Mouse (Mus musculus): ENCODE data around the gene Pla2g3. TPM values are rescaled to one million over a fixed set of nuclear protein-coding genes. Genes with fewer than 3 reads are reported as not detected.

The Pla2g3 gene
- polyA plus RNA-seq, 1 experiment from 2014 or later = 1.6 TPM

DNA sequence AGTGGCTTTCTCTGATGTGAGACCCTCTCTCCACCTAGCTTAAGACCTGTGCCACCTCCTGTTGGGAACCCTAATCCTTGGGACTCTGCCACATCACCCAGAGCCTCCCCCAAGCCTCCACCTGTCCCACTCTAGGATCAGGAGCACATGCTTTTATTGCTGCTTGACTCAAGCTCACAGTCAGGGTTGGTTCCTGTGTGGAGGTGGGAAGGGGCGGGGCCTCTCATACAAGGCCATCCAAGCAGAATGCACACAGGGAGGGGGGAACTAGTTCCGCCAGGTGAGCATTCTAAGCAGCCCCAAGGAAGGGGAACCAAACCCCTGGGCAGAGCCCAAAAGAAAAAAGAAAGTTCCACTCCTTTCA is 29.0 kb upstream of the Pla2g3 start:
- H3K4me1 ChIP-seq = no peaks in the 10 kb centered on the region
- H3K27ac ChIP-seq (replicated peaks) = no peak overlapping the region
- no peak for DNase-seq (ENCODE audit: low spot score)
- no peak overlapping the region for H3K4me3 ChIP-seq
- WGBS = 73% methylated on average over 2 of the region's 2 CpGs
- peaks cover 28% of the 10 kb centered on the region for H3K36me3 ChIP-seq (replicated peaks)
- no peaks in the 10 kb centered on the region for H3K9me3 ChIP-seq
- no peaks in the 10 kb centered on the region for H3K27me3 ChIP-seq (replicated peaks; ENCODE audit: low read depth, poor library complexity, severe bottlenecking)

DNA sequence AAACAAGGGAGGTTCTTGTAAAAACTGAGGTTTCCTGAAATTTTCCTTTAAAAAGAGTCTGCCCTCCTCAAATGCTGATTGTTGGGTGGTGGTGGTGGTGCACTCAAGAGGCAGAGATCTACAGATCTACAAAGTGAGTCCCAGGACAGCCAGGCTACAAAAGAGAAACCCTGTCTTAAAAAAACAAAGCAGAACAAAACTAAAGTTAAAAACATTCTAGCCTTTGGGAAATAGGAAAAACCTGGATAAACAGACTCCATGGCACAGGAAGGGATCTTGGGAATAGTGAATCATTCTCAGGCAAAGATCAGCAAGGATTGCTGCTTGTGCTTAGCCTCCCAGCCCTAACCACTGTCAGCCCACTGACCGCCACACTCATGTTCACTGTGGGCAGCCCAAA is 25.2 kb upstream of the Pla2g3 start:
- Histone ChIP-seq H3K27me3 (replicated peaks; ENCODE audit: low read depth, poor library complexity, severe bottlenecking) (no peaks in the 10 kb centered on the region), H3K4me3 (no peak overlapping the region), H3K4me1 (no peaks in the 10 kb centered on the region), H3K9me3 (no peaks in the 10 kb centered on the region), H3K36me3 (replicated peaks) (no peaks in the 10 kb centered on the region), H3K27ac (replicated peaks) (no peak overlapping the region)
- no peak for DNase-seq (ENCODE audit: low spot score)
- 84% methylated on average over 1 of the region's 1 CpGs for WGBS

DNA sequence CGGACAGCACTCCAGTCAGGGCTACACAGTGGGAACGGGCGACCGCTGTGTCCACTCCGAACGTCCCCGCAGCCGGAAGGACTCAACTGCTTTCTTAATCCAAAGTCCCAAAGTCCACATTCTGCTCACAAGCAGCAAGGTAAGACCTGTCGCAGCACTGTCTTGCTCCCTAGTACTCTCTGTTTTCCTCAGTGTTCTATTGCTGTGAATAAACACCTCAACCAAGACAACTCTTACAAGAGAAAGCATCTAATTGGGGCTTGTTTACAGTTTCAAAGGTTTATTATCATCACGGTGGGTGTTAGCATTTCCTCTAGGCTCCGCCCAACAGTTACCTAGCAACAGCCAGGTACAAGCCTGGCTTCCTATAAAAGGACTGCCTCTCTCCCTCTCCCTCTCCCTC is 16.6 kb upstream of the Pla2g3 start:
- no peaks in the 10 kb centered on the region for H3K36me3 ChIP-seq (replicated peaks)
- H3K27me3 ChIP-seq (replicated peaks; ENCODE audit: low read depth, poor library complexity, severe bottlenecking) = peaks cover 8% of the 10 kb centered on the region; the same call in 1 of the 2 replicates
- H3K4me3 ChIP-seq = no peak overlapping the region
- no peak for DNase-seq (ENCODE audit: low spot score)
- no peak overlapping the region for H3K27ac ChIP-seq (replicated peaks)
- WGBS = 24% methylated on average over 11 of the region's 11 CpGs
- H3K4me1 ChIP-seq = no peaks in the 10 kb centered on the region
- no peaks in the 10 kb centered on the region for H3K9me3 ChIP-seq

DNA sequence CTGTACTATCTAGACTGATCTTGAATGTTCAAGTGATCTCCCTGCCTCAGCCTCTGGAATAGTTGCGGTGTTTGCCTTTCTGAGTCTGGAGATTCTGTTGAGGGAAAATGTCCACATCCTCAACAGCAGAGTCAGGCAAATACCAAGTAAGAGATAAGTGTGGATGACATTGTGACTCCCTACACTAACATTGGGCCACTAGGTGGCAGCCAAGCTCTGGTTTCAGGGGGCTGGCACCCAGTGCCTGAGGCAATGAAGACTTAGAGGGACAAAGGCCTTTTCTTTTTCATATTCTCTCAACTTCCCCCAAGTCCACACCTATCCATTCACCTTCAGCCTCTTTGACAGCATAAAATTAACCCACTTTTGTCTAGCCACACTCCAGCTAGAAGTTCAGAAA is 15.6 kb upstream of the Pla2g3 start:
- peak; percentile 84 for DNase-seq (ENCODE audit: low spot score)
- Histone ChIP-seq H3K9me3 (no peaks in the 10 kb centered on the region), H3K27me3 (replicated peaks; ENCODE audit: low read depth, poor library complexity, severe bottlenecking) (peaks cover 8% of the 10 kb centered on the region; the same call in 1 of the 2 replicates), H3K4me3 (no peak overlapping the region), H3K27ac (replicated peaks) (no peak overlapping the region), H3K36me3 (replicated peaks) (no peaks in the 10 kb centered on the region), H3K4me1 (no peaks in the 10 kb centered on the region)
- WGBS = 22% methylated on average over 1 of the region's 1 CpGs

DNA sequence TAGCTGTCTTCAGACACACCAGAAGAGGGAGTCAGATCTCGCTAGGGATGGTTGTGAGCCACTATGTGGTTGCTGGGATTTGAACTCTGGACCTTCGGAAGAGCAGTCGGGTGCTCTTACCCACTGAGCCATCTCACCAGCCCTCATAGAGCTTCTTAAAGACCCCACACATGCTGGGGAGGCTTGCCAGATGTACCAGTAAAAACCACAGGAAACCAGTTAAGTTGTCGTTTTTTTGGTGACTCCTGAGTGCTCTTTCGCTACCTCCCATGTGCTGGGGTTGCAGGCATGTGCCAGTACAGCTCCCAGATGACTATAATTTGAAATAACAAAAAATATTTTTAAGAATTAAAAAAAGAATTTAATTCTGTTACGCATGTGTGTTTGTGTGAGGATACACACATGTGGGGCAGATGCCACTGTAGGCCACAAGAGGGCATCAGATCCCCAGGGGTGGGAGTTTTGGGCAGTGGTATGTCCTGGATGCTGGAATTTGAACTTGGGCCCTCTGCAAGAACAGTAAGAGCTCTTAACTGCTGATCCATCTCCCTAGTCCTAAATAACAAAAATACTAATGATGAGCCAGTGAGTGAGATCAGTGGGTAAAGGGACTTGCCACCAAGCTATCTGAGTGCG is 13.5 kb upstream of the Pla2g3 start:
- no peak for DNase-seq (ENCODE audit: low spot score)
- no peaks in the 10 kb centered on the region for H3K9me3 ChIP-seq
- WGBS = 88% methylated on average over 7 of the region's 7 CpGs
- H3K4me1 ChIP-seq = no peaks in the 10 kb centered on the region
- H3K4me3 ChIP-seq = no peak overlapping the region
- peaks cover 8% of the 10 kb centered on the region; the same call in 1 of the 2 replicates for H3K27me3 ChIP-seq (replicated peaks; ENCODE audit: low read depth, poor library complexity, severe bottlenecking)
- no peaks in the 10 kb centered on the region for H3K36me3 ChIP-seq (replicated peaks)
- H3K27ac ChIP-seq (replicated peaks) = no peak overlapping the region

DNA sequence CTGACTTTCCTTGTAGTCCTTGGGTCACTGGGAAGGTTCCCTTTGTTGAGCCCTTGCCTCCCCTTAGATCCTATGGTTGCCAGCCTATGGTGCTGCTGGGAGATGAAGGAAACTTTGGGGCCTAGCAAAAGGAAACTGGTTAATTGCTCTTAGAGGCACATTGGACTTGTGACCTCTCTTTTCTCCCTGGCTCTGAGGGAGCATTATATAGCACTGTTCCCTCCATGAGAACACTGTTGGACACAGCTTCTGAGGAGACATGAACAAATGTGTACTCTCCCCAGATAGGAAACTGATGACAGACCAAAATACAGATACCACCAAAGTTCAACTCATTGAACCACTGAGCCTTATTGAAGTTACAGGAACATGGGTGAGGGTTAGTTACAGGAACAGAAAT is 12.6 kb upstream of the Pla2g3 start:
- H3K4me3 ChIP-seq = no peak overlapping the region
- H3K36me3 ChIP-seq (replicated peaks) = no peaks in the 10 kb centered on the region

DNA sequence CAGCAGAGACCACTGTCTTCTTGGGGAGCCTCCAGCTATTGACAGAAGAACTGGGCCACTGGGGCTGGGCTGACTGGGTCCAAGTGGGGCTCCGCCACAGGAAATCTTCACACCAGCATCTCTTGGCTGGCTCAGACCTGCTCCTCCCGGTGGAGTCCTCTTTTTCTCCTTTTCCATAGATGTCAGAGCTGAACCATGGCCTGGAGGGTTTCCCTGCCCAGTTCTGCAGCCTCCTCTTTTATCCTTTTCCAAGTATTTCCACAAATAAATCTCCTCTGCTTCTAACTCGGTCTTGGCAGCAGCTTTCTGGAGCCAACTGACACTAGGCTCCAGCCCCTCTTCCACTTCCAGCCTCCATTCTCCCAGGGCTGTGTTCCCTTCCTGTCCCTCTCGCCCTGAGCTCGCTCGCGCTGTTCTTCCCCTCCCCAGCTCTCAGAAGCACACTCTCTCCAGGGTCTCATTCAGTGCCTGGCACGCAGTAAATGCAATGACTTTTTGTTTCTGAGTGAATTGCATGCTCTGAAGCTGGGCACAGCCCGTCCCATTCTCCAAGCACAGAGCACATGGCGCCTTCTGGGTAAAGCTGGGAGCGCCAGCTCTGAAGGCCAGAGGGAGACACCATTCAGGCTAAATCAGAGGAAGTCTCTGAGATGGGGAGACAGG is 4.0 kb upstream of the Pla2g3 start:
- H3K36me3 ChIP-seq (replicated peaks) = no peaks in the 10 kb centered on the region
- DNase-seq (ENCODE audit: low spot score) = no peak
- no peaks in the 10 kb centered on the region for H3K27me3 ChIP-seq (replicated peaks; ENCODE audit: low read depth, poor library complexity, severe bottlenecking)
- WGBS = 69% methylated on average over 11 of the region's 11 CpGs
- no peak overlapping the region for H3K4me3 ChIP-seq
- no peak overlapping the region for H3K27ac ChIP-seq (replicated peaks)
- H3K4me1 ChIP-seq = peaks cover 10% of the 10 kb centered on the region
- H3K9me3 ChIP-seq = no peaks in the 10 kb centered on the region

More for the DNA sequence above, 12.6 kb upstream of the Pla2g3 start:
- no peak for DNase-seq (ENCODE audit: low spot score)
- Histone ChIP-seq H3K27ac (replicated peaks) (no peak overlapping the region), H3K4me1 (no peaks in the 10 kb centered on the region), H3K9me3 (no peaks in the 10 kb centered on the region), H3K27me3 (replicated peaks; ENCODE audit: low read depth, poor library complexity, severe bottlenecking) (peaks cover 4% of the 10 kb centered on the region; the same call in 1 of the 2 replicates)

DNA sequence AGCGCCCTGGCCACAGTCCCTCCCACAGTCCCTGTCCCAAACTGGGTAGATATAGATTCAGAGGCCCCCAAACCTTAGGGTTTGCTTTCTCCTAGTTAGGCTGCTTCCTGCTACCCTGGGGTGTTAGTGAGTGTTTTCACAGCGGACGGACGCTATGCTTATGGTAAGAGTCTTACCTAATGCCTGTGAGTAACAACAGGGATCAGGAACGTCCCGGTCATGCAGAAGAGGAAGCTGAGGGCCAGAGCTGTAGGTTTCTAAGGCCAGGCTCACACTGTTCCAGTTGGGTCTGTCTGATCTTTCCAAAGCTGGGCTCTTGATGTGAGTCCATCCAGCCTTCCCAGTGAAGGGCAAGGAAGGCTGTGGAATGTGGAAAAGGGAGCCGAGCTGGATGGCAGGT is 1.7 kb upstream of the Pla2g3 start:
- WGBS = 78% methylated on average over 7 of the region's 7 CpGs
- no peak overlapping the region for H3K4me3 ChIP-seq
- H3K27ac ChIP-seq (replicated peaks) = no peak overlapping the region
- peaks cover 10% of the 10 kb centered on the region for H3K4me1 ChIP-seq
- no peaks in the 10 kb centered on the region for H3K27me3 ChIP-seq (replicated peaks; ENCODE audit: low read depth, poor library complexity, severe bottlenecking)
- DNase-seq (ENCODE audit: low spot score) = no peak
- H3K9me3 ChIP-seq = no peaks in the 10 kb centered on the region
- no peaks in the 10 kb centered on the region for H3K36me3 ChIP-seq (replicated peaks)

DNA sequence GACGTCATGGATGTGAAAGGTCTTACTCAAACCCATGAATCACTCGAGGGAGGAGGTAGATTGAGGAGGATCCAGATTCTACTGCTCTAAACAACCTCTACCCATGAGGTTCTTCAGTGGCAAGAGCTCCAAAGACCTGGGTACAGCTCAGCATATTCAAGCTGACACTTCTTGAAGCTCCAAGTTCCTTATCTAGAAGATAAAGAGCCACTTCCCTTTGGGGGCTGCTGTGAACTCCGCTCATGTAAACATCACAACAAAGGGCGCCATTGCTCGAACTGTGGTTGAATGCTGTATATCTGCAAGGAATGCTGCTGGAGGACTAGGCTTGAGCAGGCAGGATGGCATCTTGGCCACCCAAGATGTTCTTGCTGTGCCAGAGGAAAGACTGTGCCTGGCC is 952 bp downstream of the Pla2g3 start:
- DNase-seq (ENCODE audit: low spot score) = no peak
- Histone ChIP-seq H3K9me3 (no peaks in the 10 kb centered on the region), H3K27ac (replicated peaks) (no peak overlapping the region), H3K4me1 (peaks cover 22% of the 10 kb centered on the region), H3K4me3 (no peak overlapping the region), H3K27me3 (replicated peaks; ENCODE audit: low read depth, poor library complexity, severe bottlenecking) (no peaks in the 10 kb centered on the region), H3K36me3 (replicated peaks) (no peaks in the 10 kb centered on the region)
- 86% methylated on average over 5 of the region's 5 CpGs for WGBS

DNA sequence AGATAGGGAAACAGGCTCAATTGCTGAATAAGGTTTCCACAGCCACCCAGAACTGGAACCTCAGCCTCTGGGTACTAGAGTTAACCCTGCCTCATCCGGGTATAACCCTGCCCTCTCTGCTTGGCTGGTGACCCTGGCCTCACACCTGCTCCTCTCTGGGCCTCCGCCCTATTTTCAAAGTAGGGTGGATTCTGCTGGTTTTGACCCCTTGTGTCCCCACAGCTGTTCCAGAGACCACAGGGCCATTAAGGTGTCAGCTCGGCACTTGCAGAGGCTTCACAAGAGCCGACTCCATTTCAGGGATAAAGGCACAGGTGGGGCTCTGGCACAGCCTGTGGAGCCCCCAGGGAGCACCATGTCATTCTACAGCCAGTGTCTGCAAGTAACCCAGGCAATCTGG is 4.7 kb downstream of the Pla2g3 start:
- no peaks in the 10 kb centered on the region for H3K27me3 ChIP-seq (replicated peaks; ENCODE audit: low read depth, poor library complexity, severe bottlenecking)
- no peaks in the 10 kb centered on the region for H3K36me3 ChIP-seq (replicated peaks)
- 67% methylated on average over 4 of the region's 4 CpGs for WGBS
- H3K9me3 ChIP-seq = no peaks in the 10 kb centered on the region
- no peak overlapping the region for H3K4me3 ChIP-seq
- H3K27ac ChIP-seq (replicated peaks) = no peak overlapping the region
- DNase-seq (ENCODE audit: low spot score) = no peak
- H3K4me1 ChIP-seq = peaks cover 31% of the 10 kb centered on the region

DNA sequence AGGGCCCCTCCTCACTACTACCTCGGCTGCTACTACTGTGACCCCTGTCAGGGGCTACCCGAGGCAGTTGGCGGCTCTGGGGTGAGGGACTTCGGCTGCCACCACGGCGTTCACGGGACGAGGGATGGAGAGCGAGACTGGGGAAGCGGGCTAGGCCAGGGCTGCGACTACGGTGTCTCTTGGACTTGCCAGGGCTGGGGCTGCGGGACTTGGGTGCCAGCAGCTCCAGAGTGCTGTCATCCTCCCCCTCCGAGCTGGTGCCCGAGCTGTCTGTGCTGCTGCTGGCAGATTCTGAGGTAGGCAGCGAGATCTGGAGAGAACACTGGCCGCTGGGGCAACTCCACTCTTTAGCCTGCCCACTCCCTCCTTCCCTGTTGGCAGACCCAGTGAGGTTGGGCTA is 6.8 kb downstream of the Pla2g3 start:
- Histone ChIP-seq H3K27ac (replicated peaks) (peak overlapping the region; percentile 60; the same call in 1 of the 2 replicates), H3K4me1 (peaks cover 23% of the 10 kb centered on the region), H3K36me3 (replicated peaks) (no peaks in the 10 kb centered on the region), H3K4me3 (no peak overlapping the region), H3K27me3 (replicated peaks; ENCODE audit: low read depth, poor library complexity, severe bottlenecking) (no peaks in the 10 kb centered on the region), H3K9me3 (no peaks in the 10 kb centered on the region)
- DNase-seq (ENCODE audit: low spot score) = no peak
- 77% methylated on average over 17 of the region's 17 CpGs for WGBS

DNA sequence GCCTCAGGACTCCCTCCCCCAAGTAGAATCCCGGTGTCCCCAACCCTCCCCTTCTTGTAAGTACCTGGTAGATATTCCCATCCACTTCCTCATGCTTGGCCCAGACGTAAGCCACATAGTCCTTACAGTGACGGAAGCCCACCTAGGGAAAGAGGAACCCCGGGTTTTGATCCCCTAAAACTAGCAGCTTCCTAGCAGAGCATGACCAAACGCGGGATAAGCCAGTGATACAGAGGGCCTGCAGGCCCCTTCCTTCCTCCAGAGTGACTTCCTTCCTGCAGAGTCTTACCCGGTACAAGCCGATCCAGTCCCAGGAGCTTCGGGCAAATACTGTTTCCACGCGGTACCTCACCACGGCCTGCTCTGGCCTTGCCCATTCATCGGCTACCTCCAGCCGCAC is 7.4 kb downstream of the Pla2g3 start:
- no peak for DNase-seq (ENCODE audit: low spot score)
- no peaks in the 10 kb centered on the region for H3K9me3 ChIP-seq
- no peaks in the 10 kb centered on the region for H3K27me3 ChIP-seq (replicated peaks; ENCODE audit: low read depth, poor library complexity, severe bottlenecking)
- no peaks in the 10 kb centered on the region for H3K36me3 ChIP-seq (replicated peaks)
- WGBS = 91% methylated on average over 14 of the region's 14 CpGs
- no peak overlapping the region for H3K27ac ChIP-seq (replicated peaks)
- peaks cover 23% of the 10 kb centered on the region for H3K4me1 ChIP-seq
- H3K4me3 ChIP-seq = no peak overlapping the region

DNA sequence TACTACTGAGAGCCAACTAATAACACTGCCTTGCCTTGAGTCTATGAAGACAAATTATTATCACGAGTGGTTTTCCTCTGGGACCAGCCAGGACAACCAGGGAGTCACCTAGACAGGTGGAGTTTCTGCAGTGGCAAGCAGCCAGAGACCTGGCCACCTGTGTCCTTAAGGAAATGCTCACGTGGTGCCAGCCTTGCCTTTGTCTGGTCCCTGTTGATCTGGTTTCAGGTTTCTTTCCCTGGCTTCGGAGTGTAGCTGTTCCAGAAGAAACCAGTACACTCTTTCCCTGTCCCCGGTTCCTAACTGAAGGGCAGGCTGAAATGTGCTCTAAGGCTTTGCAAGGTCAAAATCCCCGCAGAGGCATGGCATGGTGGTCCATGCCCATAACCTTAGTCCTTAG is 8.7 kb downstream of the Pla2g3 start:
- no peak overlapping the region for H3K4me3 ChIP-seq
- no peak overlapping the region for H3K27ac ChIP-seq (replicated peaks)
- DNase-seq (ENCODE audit: low spot score) = no peak
- WGBS = 51% methylated on average over 5 of the region's 5 CpGs
- H3K36me3 ChIP-seq (replicated peaks) = no peaks in the 10 kb centered on the region
- no peaks in the 10 kb centered on the region for H3K27me3 ChIP-seq (replicated peaks; ENCODE audit: low read depth, poor library complexity, severe bottlenecking)
- peaks cover 22% of the 10 kb centered on the region for H3K4me1 ChIP-seq
- no peaks in the 10 kb centered on the region for H3K9me3 ChIP-seq
